Mouse (Mus musculus): ENCODE results near the gene Glp1r. TPM values are rescaled to one million over a fixed set of nuclear protein-coding genes. Genes with fewer than 3 reads are reported as not detected.

Glp1r gene
- total RNA-seq, 2 experiments from 2014 or later: 0.10 TPM; not detected in 1

Small RNA genes within 50 kb of the gene (microRNA-seq; reads per million reads assigned to microRNA genes)
- 0 reads per million in 2 experiments for gene Gm24026 (ENCODE audit: borderline number of aligned reads in 2 of 2)

Other genes starting within 250 kb of the Glp1r start
- 1 to 10 TPM in 1 of 2 experiments, not detected in 1; 2.0 TPM for gene Umodl1, start 52.8 kb downstream of the Glp1r start, total RNA-seq (2021)
- 10 to 100 TPM in 1 of 2 experiments, 1 to 10 TPM in 1; 10.0 to 16.6 TPM for gene Abcg1, start 155.9 kb downstream of the Glp1r start, total RNA-seq (2021)
- not detected for gene Tff3, start 227.8 kb downstream of the Glp1r start, total RNA-seq (2021)
- not detected for gene Tff2, start 242.5 kb downstream of the Glp1r start, total RNA-seq (2021)